Mouse (Mus musculus) MEL (cell line): ENCODE results near the gene Sepsecs. TPM values are rescaled to one million over a fixed set of nuclear protein-coding genes. Genes with fewer than 3 reads are reported as not detected.

ENCODE experiments used
- DNase-seq: peaks from one replicate; pipeline ENCODE4 v3.0.0; 2011; ENCODE audit warnings: low read depth, low spot score
- H3K27ac ChIP-seq: 2 replicates; pipeline ENCODE4 v1.5.1; 2012; ENCODE audit warnings: low read depth, mild to moderate bottlenecking, control low read depth, low read length, moderate library complexity; ENCODE audit not compliant: control insufficient read depth
- H3K27me3 ChIP-seq, 2 experiments: fragments of 150-350 bp in 1 of 2; sonication (generic) in 1 of 2; 2 replicates each; pipeline ENCODE4 v1.6.1; 2012; ENCODE audit warnings: low read length in 2 of 2, mild to moderate bottlenecking in 2 of 2, improper control_type of control experiment in 1 of 2, moderate library complexity in 1 of 2; ENCODE audit not compliant: insufficient read depth in 2 of 2, control insufficient read depth in 1 of 2
- H3K36me3 ChIP-seq, 2 experiments: 2 replicates each; pipeline ENCODE4 v1.6.1; 2012 to 2014; ENCODE audit warnings: low read length in 2 of 2, improper control_type of control experiment in 1 of 2, inconsistent platforms in 1 of 2, mild to moderate bottlenecking in 1 of 2; ENCODE audit not compliant: insufficient read depth in 2 of 2, control insufficient read depth in 1 of 2
- H3K4me1 ChIP-seq, 2 experiments: fragments of 150-350 bp in 1 of 2; sonication (generic) in 1 of 2; 2 replicates each; pipeline ENCODE4 v1.6.1; 2012; ENCODE audit warnings: low read length in 2 of 2, improper control_type of control experiment in 1 of 2, mild to moderate bottlenecking in 1 of 2; ENCODE audit not compliant: insufficient read depth in 2 of 2, control insufficient read depth in 1 of 2
- H3K4me3 ChIP-seq, 2 experiments: fragments of 150-350 bp in 1 of 2; sonication (generic) in 1 of 2; 2 replicates each; pipeline ENCODE4 v1.5.1; 2012; ENCODE audit warnings: low read depth in 2 of 2, low read length in 2 of 2, mild to moderate bottlenecking in 2 of 2, moderate library complexity in 2 of 2, control low read depth in 1 of 2, improper control_type of control experiment in 1 of 2; ENCODE audit not compliant: control insufficient read depth in 1 of 2, insufficient read depth in 1 of 2
- H3K79me2 ChIP-seq: 2 replicates; pipeline ENCODE4 v1.6.1; 2012; ENCODE audit warnings: mild to moderate bottlenecking, low read length, moderate library complexity; ENCODE audit not compliant: control insufficient read depth, poor library complexity, insufficient read depth
- H3K9ac ChIP-seq: 2 replicates; pipeline ENCODE4 v1.6.1; 2012; ENCODE audit warnings: low read depth, mild to moderate bottlenecking, control low read depth, low read length, moderate library complexity; ENCODE audit not compliant: control insufficient read depth, poor library complexity, severe bottlenecking
- H3K9me3 ChIP-seq: fragments of 150-350 bp; sonication (generic); replicated peaks from 2 replicates; pipeline ENCODE4 v1.6.1; 2012; ENCODE audit warnings: mild to moderate bottlenecking, low read length, improper control_type of control experiment, moderate library complexity; ENCODE audit not compliant: insufficient read depth
- BHLHE40 ChIP-seq: IDR thresholded peaks from 2 replicates; pipeline ENCODE4 v1.6.1; 2012; ENCODE audit warnings: low read depth, mild to moderate bottlenecking, inconsistent platforms, low read length, improper control_type of control experiment, borderline replicate concordance
- CHD2 ChIP-seq: IDR thresholded peaks from 2 replicates; pipeline ENCODE4 v1.6.1; 2011; ENCODE audit warnings: low read length, improper control_type of control experiment
- CTCF ChIP-seq, 3 experiments: IDR thresholded peaks in 2 of 3; conservative IDR thresholded peaks in 1 of 3; 2 replicates each; pipeline ENCODE4 v1.5.1; 2011 to 2012; ENCODE audit warnings: low read length in 3 of 3, low read depth in 2 of 3, mild to moderate bottlenecking in 2 of 3, improper control_type of control experiment in 1 of 3, inconsistent platforms in 1 of 3, mixed read lengths in 1 of 3, moderate library complexity in 1 of 3; ENCODE audit not compliant: control insufficient read depth in 1 of 3, insufficient read depth in 1 of 3, poor library complexity in 1 of 3, severe bottlenecking in 1 of 3
- E2F4 ChIP-seq: IDR thresholded peaks from 2 replicates; pipeline ENCODE4 v1.6.1; 2011; ENCODE audit warnings: low read depth, low read length, improper control_type of control experiment, borderline replicate concordance
- ELF1 ChIP-seq: IDR thresholded peaks from 2 replicates; pipeline ENCODE4 v1.6.1; 2014; ENCODE audit warnings: low read depth, mild to moderate bottlenecking, inconsistent platforms, low read length, improper control_type of control experiment, moderate library complexity
- EP300 ChIP-seq, 2 experiments: IDR thresholded peaks; 2 replicates each; pipeline ENCODE4 v1.6.1; 2011; ENCODE audit warnings: improper control_type of control experiment in 2 of 2, low read length in 2 of 2, low read depth in 1 of 2, mild to moderate bottlenecking in 1 of 2
- ETS1 ChIP-seq: IDR thresholded peaks from 2 replicates; pipeline ENCODE4 v1.6.1; 2012; ENCODE audit warnings: low read depth, mild to moderate bottlenecking, inconsistent platforms, low read length, improper control_type of control experiment, moderate library complexity
- GATA1 ChIP-seq: IDR thresholded peaks from 2 replicates; pipeline ENCODE4 v1.6.1; 2011; ENCODE audit warnings: low read depth, low read length, improper control_type of control experiment
- HCFC1 ChIP-seq: IDR thresholded peaks from 2 replicates; pipeline ENCODE4 v1.6.1; 2012; ENCODE audit warnings: low read depth, mild to moderate bottlenecking, inconsistent platforms, low read length, improper control_type of control experiment, moderate library complexity
- JUND ChIP-seq: IDR thresholded peaks from 2 replicates; pipeline ENCODE4 v1.6.1; 2011; ENCODE audit warnings: low read depth, mild to moderate bottlenecking, improper control_type of control experiment, low read length
- MAFK ChIP-seq: IDR thresholded peaks from 2 replicates; pipeline ENCODE4 v1.6.1; 2011; ENCODE audit warnings: low read depth, mild to moderate bottlenecking, low read length, improper control_type of control experiment, borderline replicate concordance
- MAZ ChIP-seq: IDR thresholded peaks from 2 replicates; pipeline ENCODE4 v1.6.1; 2012; ENCODE audit warnings: low read depth, mild to moderate bottlenecking, inconsistent platforms, low read length, improper control_type of control experiment
- MXI1 ChIP-seq: IDR thresholded peaks from 2 replicates; pipeline ENCODE4 v1.6.1; 2011; ENCODE audit warnings: mild to moderate bottlenecking, low read depth, low read length, improper control_type of control experiment
- MYB ChIP-seq: IDR thresholded peaks from 2 replicates; pipeline ENCODE4 v1.6.1; 2011; ENCODE audit warnings: mild to moderate bottlenecking, low read depth, low read length, improper control_type of control experiment
- NELFE ChIP-seq: IDR thresholded peaks from 2 replicates; pipeline ENCODE4 v1.6.1; 2011; ENCODE audit warnings: low read depth, low read length, improper control_type of control experiment
- NRF1 ChIP-seq: IDR thresholded peaks from 2 replicates; pipeline ENCODE4 v1.6.1; 2014; ENCODE audit warnings: low read depth, mild to moderate bottlenecking, inconsistent platforms, low read length, improper control_type of control experiment, moderate library complexity; ENCODE audit not compliant: poor library complexity, insufficient read depth, severe bottlenecking
- POLR2AphosphoS2 ChIP-seq: IDR thresholded peaks from 2 replicates; pipeline ENCODE4 v1.6.1; 2011; ENCODE audit warnings: low read length, improper control_type of control experiment
- SMC3 ChIP-seq: IDR thresholded peaks from 2 replicates; pipeline ENCODE4 v1.6.1; 2011; ENCODE audit warnings: low read depth, low read length, improper control_type of control experiment
- TCF12 ChIP-seq: IDR thresholded peaks from 2 replicates; pipeline ENCODE4 v1.6.1; 2014; ENCODE audit warnings: low read depth, mild to moderate bottlenecking, inconsistent platforms, low read length, improper control_type of control experiment, moderate library complexity
- UBTF ChIP-seq: IDR thresholded peaks from 2 replicates; pipeline ENCODE4 v1.6.1; 2012; ENCODE audit warnings: low read depth, mild to moderate bottlenecking, inconsistent platforms, low read length, improper control_type of control experiment, moderate library complexity, borderline replicate concordance; ENCODE audit not compliant: insufficient read depth
- USF1 ChIP-seq: IDR thresholded peaks from 2 replicates; pipeline ENCODE4 v1.6.1; 2014; ENCODE audit warnings: low read depth, mild to moderate bottlenecking, inconsistent platforms, low read length, improper control_type of control experiment, moderate library complexity
- ZMIZ1 ChIP-seq: IDR thresholded peaks from 2 replicates; pipeline ENCODE4 v1.6.1; 2012; ENCODE audit warnings: low read depth, mild to moderate bottlenecking, inconsistent platforms, low read length, improper control_type of control experiment, moderate library complexity
- polyA plus RNA-seq, 2 experiments: library from polyadenylated mRNA; stranded (reverse) in 1 of 2; unstranded in 1 of 2; fragments of >175 nt in 1 of 2; fragments of >200 nt in 1 of 2; gene quantifications; 2 replicates each; pipeline versions ENCODE4 v1.2.1 to v1.2.4; 2012; ENCODE audit warnings: low replicate concordance in 2 of 2, low read depth in 1 of 2; ENCODE audit not compliant: insufficient read length in 2 of 2, insufficient read depth in 1 of 2, missing spikeins in 1 of 2
- total RNA-seq: library from RNA; depleted of rRNA; stranded (reverse); fragments of 300-350 nt; gene quantifications from 2 replicates; pipeline ENCODE4 v1.2.3, GENCODE M21; 2012

Gene Sepsecs
- total and polyA plus RNA-seq, 3 experiments: 11.8 to 12.2 TPM; not detected in 1

DNA sequence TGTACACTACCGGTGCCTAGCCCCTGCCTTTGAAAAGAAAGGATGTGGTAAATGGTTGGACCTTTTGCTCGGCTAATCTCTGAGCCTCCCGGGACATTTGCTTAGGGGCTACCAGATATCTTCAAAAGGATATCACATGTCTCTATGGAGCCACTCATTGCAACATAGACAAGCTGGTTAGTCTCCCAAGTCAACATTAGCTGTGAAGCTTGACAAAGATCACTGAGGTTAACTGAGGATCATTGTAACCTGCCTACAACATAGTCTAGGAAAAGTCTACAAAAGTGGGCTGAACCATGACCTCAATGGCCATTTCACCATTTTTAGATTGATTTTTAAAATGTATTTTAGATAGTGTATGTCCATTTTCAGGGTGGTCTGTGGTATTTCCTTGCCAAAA lies 1.2 kb upstream of the Sepsecs start:
- Histone ChIP-seq H3K79me2 (peaks cover 9% of the 10 kb centered on the region), H3K9me3 (no peaks in the 10 kb centered on the region), H3K4me1 (peaks cover 0 to 5% of the 10 kb centered on the region in 2 experiments; a peak in 2 of 4 replicates), H3K9ac (no peak overlapping the region), H3K4me3 (no peak overlapping the region), H3K36me3 (peaks cover 0 to 10% of the 10 kb centered on the region in 2 experiments; a peak in 3 of 4 replicates), H3K27me3 (no peaks in the 10 kb centered on the region), H3K27ac (no peak overlapping the region)
- no peak for TF ChIP-seq MYB
- TF ChIP-seq MAFK: no peak
- TF ChIP-seq MXI1: no peak
- DNase-seq: no peak

- H3K36me3 ChIP-seq: peaks cover 10 to 11% of the 10 kb centered on the region in 2 experiments
- H3K79me2 ChIP-seq: peaks cover 9% of the 10 kb centered on the region
- DNase-seq: no peak
- no peaks in the 10 kb centered on the region for H3K27me3 ChIP-seq
- no peak overlapping the region for H3K9ac ChIP-seq
- H3K9me3 ChIP-seq: no peaks in the 10 kb centered on the region
- H3K27ac ChIP-seq: no peak overlapping the region
- H3K4me3 ChIP-seq: no peak overlapping the region
- H3K4me1 ChIP-seq: peaks cover 0 to 5% of the 10 kb centered on the region in 2 experiments; a peak in 2 of 4 replicates
- TF ChIP-seq CTCF (IDR thresholded peaks at IDR 0.05 in 2 of 3, conservative IDR thresholded peaks at IDR 0.05 in 1 of 3; ENCODE audit: control insufficient read depth in 1 of 3, insufficient read depth in 1 of 3, low read depth in 2 of 3, low read length in 3 of 3, poor library complexity in 1 of 3, severe bottlenecking in 1 of 3) (no peak), HCFC1 (no peak), ELF1 (no peak), JUND (no peak), TCF12 (no peak), POLR2AphosphoS2 (no peak), ETS1 (no peak), E2F4 (no peak), CHD2 (no peak), NRF1 (no peak), GATA1 (no peak), NELFE (no peak), MXI1 (no peak), ZMIZ1 (no peak), UBTF (no peak), BHLHE40 (no peak), SMC3 (no peak), MAZ (no peak), EP300 (IDR thresholded peaks at IDR 0.05; ENCODE audit: low read depth in 1 of 2, low read length in 2 of 2) (no peak), USF1 (no peak)
These were observed 2.7 kb downstream of the Sepsecs start for GRCm38 (mm10) chr5:52666766-52667165.
